Mouse (Mus musculus): ENCODE measurements at regions not wholly inside any gene's neighbourhood (a gene's known extent, or its start where the extent isn't known, plus 50 kb on each side); places are given as distances from the start of the nearest gene placed in this dataset.

GRCm38 (mm10) chr9:105582944-105583343, 55.8 kb upstream of the Atp2c1 start:
- in situ Hi-C loops (cut with MboI, MseI) = loop anchor here in 1 of 2 experiments (10.0 kb wide), 1 partner anchor 662 kb away; the partner anchor contains the start of gene Alas1

- in situ Hi-C loops (cut with MboI, MseI) = no loop called here
These were observed 52.5 kb upstream of the Atp2c1 start for GRCm38 (mm10) chr9:105579601-105580000.

Measured in T-helper 17 cell (primary cell).